Mouse (Mus musculus) brain, embryonic 14.5 days (tissue): ENCODE results near the gene Txlnb. TPM values are rescaled to one million over a fixed set of nuclear protein-coding genes. Genes with fewer than 3 reads are reported as not detected.

ENCODE experiments used
- DNase-seq: peaks from one replicate; pipeline ENCODE4 v3.0.0-alpha.2; 2011; ENCODE audit warnings: low read depth
- CTCF ChIP-seq: fragments of 200-500 bp; IDR thresholded peaks from 2 replicates; pipeline ENCODE4 v1.5.1; 2012; ENCODE audit warnings: inconsistent platforms, mild to moderate bottlenecking, moderate library complexity, borderline replicate concordance; ENCODE audit not compliant: insufficient read depth, insufficient read length; ENCODE audit errors: extremely low read depth
- POLR2A ChIP-seq: fragments of 200-500 bp; IDR thresholded peaks from 2 replicates; pipeline ENCODE4 v1.6.1; 2012; ENCODE audit warnings: mild to moderate bottlenecking, inconsistent platforms, borderline replicate concordance; ENCODE audit not compliant: poor library complexity, insufficient read depth, insufficient read length, severe bottlenecking; ENCODE audit errors: extremely low read depth
- polyA plus RNA-seq: library from polyadenylated mRNA; depleted of rRNA; stranded (reverse); fragments of >200 nt; gene quantifications from 2 replicates; pipeline ENCODE4 v1.2.3, GENCODE M21; 2012; rRNA removed

Gene Txlnb
- polyA plus RNA-seq, 1 experiment: 1.4 TPM

DNA sequence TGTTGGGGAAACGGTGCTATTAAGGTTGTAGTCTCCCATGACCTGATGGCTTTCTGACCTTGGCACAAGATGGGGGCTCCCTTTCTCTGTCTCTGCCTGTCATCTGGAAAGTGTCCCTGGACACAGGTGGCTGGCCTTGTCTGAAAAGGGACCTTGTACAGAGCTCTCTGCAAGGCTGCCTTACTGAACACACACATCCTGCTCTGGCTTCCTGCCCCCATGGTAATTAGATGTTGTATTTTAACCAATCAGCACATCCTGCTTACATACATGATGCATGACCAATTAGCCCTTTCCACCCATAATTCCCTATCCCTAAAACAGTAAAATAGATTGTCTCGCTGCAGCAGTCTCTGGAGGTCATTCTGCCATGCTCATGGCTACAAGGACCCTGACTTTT lies 84.7 kb downstream of the Txlnb start:
- no peak for DNase-seq
- TF ChIP-seq CTCF (no peak), POLR2A (no peak)

Other genes with a start within 250 kb of the Txlnb start
- 105 and 113 TPM in 2 replicates for gene Cited2, start 73.0 kb upstream of the Txlnb start, polyA plus RNA-seq
- 20.2 and 21.8 TPM in 2 replicates for gene Heca, start 151.8 kb downstream of the Txlnb start, polyA plus RNA-seq
- 61.8 and 123 TPM in 2 replicates for gene Abracl, start 227.1 kb downstream of the Txlnb start, polyA plus RNA-seq